Mouse (Mus musculus) megakaryocyte, embryonic 14.5 days (primary cell): Measurements from ENCODE around the gene Mucl1.

Source experiments
- FLI1 ChIP-seq: IDR thresholded peaks from 2 replicates; pipeline ENCODE4 v1.6.1; 2012; ENCODE audit warnings: low read length, inconsistent platforms, mixed read lengths
- GATA1 ChIP-seq: IDR thresholded peaks from 3 replicates; pipeline ENCODE4 v1.6.1; 2012; ENCODE audit warnings: mixed read lengths, low read length, inconsistent platforms, borderline replicate concordance

- no peak for TF ChIP-seq GATA1
- no peak for TF ChIP-seq FLI1
Measured at GRCm38 (mm10) chr15:103755369-103755768, at the start of gene Mucl1.
